Mouse (Mus musculus): ENCODE measurements around the gene Ank2.

Ank2 gene

DNA sequence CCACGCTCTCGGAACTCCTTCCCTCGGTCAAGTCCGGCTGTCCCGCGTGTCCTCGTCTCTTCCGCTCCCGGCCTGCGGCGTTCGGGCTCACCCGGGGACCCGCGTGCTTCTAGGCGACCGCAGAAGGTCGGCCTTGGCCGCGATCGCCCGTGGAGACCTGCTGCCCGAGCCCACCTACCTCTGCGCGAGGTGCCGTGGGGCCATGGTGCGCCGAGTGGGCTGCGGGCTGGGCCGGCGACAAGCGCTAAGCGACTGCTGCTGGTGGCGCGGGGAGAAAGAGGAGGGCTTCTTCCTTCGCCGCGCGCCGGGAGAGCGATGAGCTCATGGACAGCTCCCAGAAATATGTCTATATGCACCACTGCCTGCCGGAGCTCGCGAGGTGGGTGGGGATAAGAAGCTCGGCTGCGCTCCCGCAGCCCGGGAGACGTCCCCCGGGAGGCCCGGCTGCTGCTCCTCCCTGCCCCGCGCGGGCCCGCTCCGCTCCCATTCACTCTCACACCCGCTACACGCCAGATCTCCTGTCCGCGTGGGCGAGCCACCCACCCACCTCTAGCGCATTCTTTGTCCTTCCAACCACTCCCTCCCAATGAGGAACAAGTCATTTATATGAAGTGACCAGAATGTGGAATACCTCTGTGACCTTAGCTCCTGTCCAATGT lies at the start of gene Ank2:
Gene Ank2 (minus strand): TSS at position 609 of the 659 bp plus-strand sequence.
- DNase-seq (ENCODE audit: low spot score): peak; percentile 32

DNA sequence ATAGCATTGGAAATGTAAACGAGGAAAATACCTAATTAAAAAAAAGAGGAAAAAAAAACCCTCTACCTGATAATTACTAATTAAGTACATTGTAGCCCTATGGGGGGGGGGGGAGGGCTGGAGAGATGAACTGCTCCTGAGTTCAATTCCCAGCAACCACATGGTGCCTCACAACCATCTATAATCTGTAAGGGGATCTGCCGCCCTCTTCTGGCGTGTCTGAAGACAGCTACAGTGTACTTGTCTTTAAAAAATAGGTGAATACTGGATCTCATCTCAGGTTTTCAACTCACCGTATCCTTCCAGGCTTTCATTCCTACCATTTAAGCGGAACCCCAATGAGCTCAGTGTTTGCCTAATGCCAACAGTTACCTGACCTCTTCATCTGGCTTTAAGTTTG lies 48.7 kb upstream of the Ank2 start:
- DNase-seq (ENCODE audit: low spot score): no peak

DNA sequence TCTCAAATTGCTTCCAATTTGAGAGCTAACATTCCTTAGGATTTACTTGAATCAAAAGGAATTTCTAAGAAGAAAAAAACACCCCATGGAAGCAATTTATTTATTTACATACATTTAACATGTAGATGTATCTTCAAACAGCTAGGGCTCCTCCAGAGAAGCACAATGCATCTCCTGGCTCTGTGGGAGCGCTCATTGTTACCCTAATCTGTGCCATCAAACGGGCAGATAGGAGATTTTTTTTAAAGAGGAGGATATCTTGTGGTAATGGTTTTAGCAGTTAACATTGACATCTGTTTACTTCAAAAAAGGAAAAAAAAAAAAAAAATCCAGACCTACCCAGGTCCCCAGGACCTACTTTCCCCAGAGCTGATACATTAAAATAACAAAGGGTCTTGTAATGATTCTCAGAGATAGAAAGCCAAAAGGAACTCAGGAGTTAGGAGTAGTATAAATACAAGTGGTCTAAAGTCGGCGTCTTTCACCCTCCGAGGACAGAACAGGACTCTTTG lies 45.5 kb upstream of the Ank2 start:
- no peak for DNase-seq (ENCODE audit: low spot score)

DNA sequence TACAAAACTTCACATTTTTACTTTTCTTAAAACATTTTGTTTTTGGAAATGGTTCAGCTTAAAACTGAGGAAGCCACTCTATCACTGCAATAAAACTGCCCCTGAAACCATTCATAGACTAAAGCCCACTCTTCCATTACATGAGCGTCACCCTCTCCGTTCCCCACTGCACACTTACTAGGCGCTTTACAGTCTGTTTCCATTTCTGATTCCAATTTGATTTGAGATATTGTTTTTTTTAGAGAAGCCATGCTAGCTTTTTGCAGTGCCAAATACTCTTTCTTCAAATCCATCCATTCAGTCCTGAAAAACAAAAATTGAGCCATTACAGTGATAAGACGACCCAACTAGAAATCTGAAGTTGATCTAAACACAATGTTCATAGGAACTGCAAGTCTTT lies 44.8 kb upstream of the Ank2 start:
- no peak for DNase-seq (ENCODE audit: low spot score)

DNA sequence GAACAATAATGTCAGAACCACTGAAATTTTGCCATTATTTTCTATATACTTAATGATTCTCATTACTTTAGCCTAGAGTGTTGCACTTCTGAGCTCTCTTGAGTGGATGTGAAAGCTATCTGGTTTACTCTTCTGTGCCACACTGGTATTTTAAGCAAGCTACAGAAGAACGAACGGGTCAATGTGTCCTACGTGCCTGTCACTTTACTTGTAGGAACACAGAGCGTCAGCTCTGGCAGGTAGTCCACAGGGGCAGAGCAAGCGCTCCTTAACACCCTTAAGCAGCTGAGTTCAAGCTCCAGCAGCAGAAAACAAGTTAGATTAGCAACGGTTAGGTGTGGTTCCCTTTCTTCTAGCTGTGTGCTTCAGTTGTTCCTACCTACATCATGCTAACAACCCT lies 40.0 kb upstream of the Ank2 start:
- no peak for DNase-seq (ENCODE audit: low spot score)

DNA sequence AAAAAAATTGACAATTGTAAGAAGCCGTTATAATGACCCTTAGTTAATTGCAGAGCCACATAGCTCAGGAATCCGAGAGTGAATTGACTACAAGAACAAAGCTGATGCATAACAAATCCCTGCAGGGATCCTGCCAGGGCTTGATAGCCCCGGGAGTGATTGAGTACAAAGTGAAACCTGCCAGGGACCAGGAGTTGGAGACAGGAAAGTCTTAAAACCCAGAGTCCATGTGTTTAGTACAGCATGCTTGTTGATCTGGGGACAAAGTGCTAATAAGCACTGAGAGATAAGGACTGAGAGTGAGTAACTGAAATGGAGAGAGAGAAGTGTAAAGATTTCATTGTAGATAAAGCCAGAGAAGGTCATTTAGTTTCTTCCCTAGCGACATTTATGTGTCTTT lies 31.1 kb upstream of the Ank2 start:
- no peak for DNase-seq (ENCODE audit: low spot score)

DNA sequence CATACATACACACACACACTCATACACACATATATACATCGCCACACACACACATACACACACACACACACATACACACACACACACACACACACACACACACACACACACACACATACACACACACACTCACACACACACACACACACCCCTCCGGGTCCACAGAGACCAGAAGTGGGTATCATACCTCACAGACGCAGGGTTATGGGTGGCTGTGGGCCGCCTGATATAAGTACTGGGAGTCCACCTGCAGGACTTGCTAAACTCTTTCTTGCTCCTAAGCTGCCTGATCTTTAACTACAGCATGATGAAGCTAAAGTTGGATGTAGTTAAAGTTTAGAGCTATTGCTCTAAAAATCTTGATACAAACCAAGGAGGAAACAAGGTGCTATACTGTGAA lies 30.7 kb upstream of the Ank2 start:
- no peak for DNase-seq (ENCODE audit: low spot score)

DNA sequence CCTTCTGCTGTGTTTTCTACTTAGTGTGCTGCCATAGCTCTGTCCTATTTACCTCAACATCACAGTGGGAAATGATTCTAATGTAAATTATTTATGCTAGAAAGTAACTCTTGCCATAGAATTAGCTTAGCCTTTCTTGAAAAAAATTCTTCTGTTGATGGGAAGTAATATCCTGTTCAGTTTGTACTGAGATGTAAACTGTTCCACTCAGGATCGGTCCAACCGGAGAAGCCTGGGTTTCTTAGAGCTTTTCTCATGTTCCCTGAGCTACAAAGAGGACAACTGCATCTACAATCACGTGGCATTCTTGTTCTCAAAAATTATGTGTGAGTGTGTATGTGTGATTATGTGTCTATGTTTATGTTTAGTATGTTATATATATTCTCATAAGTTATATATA lies 30.1 kb upstream of the Ank2 start:
- no peak for DNase-seq (ENCODE audit: low spot score)

DNA sequence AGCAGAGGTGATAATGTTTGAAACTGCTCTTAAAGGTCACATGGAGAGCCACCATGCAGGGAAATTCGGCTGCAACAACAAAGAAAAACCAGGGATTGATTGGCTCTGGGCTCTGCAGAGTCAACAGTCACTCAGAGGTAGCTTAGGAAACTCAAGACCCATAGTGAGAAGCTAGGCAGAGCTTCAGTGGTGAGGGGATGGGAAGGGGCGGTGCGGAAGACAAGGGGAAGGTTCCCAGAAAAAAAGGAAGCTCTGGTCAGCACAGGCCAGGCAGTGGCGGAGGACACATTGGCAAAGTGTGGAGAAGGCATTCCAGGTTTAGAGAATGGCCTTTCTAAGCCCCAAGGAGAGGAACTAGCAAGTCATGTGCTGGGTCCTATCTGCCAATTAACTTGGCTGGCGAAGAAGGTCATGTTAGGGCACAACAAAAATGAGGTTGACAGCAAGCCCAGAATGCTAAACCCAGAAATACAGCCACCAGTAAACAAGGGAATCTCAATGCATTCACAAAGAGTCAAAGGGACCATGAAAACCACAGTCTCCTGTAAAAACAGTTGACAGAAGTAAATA lies 28.4 kb upstream of the Ank2 start:
- peak; percentile 9 for DNase-seq (ENCODE audit: low spot score)

DNA sequence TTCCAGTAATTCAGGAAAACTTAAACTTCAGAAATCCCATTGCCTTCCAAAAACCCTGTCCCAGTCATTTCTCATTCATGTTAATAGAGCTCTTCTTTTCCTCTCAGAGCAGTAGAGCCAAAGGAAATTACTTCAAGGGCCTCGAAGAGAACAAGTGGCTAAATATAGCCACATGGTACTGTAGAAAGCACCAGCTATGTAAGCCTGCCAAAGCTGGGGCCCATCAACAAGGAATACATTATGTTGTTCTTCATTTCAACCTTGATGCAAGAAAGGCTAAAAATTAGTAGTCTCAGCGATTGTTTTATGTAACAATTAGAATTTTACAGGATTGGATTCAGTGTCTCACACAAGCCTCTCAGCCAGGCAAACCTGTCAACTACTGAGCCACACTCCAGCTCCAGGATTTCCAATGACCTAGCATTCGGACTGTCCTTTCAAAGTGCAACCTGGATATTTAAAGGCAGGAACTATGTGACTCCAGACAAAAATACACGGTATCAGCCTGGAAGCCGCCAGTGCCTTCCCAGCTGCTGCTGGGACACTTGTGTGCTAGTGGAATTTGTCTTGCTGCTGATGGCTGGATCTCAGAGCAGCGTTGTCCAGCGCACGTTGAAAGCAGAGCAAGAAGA lies 26.2 kb upstream of the Ank2 start:
- no peak for DNase-seq (ENCODE audit: low spot score)

DNA sequence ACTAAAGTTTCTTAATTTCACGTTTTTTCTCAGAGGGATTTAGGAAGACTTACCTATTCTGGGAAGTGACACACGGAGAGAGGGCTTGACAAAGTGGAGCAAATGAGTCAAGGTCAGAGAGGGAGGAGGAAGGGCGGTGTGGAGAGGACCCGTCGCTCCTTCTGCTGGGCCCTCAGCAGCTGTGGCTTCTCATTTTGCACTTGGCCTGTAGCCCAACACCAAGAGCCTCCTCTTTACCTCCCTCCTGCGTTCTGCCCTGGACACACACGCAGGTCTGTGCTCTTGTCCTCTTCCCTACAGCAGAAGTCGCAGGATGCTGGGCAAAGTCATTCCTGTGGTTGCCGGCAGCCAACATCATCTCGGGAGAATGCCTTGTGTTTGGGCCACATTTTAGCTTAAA lies 22.0 kb upstream of the Ank2 start:
- DNase-seq (ENCODE audit: low spot score): no peak

DNA sequence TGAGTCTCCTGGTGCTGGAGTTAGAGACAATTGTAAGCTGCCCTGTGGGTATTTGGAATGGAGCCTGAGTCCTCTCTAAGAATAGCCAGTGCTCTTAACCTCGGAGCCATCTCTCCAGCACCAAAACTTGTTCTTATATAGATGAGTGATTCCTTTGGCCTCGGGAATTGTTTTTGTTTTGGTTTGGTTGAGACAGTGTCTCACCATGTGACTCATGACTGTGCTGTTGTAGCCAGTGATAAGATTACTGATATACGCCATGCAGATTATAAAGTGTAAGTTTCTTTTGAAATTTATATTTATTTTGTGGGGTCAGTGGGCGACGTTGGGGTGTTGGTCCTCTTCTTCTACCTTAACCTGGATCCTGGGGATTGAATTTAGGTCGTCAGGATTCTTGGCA lies 21.1 kb upstream of the Ank2 start:
- DNase-seq (ENCODE audit: low spot score): no peak

DNA sequence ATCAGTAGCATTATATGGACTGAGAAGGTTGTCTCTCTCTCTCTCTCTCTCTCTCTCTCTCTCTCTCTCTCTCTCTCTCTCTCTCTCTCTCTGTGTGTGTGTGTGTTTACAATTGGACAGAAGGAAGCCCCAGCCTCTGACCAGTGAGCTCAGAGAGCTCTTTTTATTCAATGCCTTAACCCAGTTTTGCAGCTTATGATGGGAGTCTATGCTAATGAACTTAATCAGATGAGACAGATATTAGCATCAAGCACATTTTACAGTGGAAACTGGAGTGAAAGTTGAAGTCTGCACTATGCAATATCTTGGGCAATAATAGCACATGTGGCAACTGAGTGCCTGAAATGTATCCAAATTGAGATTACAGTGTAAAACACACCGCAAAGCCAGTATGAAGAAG lies 16.1 kb upstream of the Ank2 start:
- DNase-seq (ENCODE audit: low spot score): no peak

DNA sequence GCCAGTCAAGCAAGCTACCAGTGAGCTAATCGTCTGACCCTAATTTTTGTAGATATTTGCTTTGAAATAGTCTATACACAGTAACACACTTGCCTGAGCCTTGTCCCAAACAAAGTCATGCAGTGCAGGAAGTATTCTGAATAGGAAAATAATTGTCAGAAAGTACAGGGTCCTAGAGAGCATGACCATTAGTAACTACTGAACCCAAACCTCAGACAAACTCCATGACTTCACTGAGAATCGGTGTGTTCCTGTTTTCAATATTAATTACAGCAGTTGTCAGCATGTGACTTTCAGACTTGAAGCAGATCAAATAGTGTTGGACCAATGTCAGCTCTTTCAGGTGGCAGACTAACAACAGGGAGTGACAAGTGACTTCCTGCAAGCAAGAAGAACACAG lies 14.5 kb upstream of the Ank2 start:
- no peak for DNase-seq (ENCODE audit: low spot score)

DNA sequence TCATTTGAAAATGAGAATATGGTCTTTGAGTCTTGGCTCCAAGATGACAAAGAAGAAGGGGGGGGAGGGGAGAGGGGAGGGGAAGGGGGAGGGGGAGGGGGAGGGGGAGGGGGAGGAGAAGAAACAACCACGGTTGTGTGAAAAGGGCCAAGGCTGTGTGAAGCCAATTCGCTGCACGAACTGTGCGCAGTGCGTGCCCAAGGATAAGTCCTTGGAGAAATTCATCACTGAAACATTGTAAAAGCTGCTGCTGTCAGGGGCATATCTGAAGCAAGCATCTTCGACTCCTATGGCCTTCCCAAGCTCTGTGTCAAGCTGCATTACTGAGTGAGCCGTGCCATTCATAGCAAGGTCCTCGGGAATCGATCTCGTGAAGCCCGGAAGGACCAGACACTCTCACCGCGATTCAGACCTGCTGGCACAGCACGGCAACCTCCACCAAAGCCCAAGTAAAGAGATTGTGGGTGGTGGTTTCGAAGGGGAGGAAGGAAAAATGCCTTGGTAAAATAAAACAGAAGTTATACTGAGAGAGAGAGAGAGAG lies 13.7 kb upstream of the Ank2 start:
- DNase-seq (ENCODE audit: low spot score): no peak

DNA sequence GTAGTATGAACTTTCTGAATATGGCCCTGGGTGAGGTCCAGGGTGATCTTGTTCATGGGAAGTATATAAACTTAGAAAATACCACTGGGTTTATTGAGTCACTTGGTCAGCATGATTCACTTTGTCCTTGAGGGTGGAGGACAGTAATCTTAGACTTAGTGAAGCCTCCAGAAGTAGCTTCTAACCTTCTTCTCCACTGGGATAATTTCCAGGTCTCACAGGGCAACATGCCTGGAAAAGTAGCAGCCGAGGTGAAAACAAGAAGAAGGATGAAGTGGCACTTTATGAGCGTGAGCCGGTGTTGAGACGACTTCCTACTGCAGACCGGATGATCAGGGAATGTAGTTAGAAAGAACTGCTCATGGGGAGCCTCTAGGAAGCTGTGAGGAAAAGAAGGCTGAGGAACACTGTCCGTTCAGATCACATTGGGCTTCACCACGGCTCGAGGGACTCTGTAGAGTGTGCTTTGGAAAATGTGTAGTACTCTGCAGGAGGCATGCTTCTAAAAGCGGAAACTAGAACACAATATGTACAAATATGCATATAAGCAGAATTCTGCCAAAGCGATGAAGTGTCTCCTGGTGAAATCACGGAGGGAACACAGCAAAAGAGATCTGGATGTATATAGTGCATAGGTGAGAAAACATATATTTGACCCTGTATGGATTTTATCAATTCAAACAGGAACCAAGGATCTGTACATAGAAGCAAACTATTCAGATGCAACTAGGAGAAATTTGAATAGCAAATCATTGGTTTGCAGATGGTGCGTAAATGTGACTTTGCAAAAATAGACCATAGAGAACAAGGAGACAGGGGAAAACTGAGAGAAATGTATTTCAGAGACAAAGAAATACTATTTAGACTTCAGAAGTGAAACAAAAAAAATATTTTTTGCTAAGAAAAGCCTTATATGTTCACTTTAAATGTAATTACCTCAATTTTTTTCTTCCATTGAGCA lies 12.9 kb upstream of the Ank2 start:
- DNase-seq (ENCODE audit: low spot score): no peak

DNA sequence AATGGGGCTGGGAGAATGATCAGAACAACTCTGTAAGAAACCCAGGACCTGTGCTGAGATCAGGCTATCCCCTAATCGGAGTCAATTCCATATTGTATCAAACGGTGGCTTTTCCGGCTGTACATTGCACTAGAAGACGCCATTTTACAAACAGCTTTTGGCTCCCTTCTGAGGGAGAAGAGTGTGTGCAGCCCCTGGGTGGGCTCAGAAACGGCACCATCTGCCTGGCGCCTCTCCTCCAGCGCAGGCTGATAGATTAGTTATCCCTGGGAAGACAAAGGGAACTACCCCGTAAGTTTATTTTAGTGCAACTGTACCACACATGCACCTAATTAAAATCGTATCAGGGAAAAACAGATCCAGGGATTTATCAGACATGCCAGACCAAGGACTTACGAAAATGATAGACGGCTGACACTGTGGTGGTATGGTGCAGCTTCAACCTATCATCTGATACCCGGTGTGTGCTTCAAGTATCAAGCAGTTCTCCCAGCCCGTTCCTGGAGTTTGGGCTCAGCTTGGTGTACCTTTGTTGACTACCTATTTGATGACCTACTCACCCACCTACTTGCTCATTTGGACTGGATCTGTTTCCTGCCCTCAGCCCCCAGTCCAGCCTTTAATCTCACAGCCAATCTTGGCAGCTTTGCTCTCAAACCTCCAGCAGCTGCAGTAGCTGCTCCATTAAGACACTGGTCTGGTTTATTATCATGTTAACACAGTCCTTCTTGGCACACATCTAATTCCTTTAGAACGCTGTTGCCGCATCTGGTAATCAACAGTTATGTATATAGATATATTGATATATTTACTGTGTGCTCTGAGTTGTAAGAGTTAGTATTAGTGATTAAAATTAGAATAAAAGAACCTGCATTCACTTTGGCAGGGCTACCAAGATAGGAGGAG lies 9.0 kb upstream of the Ank2 start:
- no peak for DNase-seq (ENCODE audit: low spot score)

DNA sequence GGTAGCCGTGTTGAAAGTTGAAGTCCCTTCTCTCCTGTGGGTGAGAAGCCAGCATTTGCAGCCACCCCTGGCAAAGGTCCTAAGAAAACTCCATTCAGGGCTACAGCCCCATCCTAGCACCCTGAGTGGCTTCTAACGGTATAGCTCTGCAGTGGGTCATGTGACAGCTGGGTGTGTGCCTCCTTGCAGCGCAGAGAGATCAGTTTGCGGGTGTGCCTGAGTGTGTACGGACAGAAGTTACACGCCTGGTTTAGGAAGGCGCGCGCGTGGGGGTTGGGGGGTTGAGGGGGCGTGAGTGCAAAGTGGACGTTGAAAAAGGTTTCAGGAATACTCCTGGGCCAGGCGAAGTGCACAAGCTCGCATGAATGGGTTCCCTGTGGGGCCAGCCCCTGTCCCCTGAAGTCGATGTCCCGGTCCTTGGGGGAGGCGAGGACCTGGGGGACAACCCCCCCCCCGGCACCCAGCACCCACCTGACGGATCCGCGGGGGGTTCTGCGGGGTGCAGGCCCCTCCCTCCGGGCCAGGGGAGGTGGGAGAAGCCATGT lies 881 bp downstream of the Ank2 start:
- DNase-seq (ENCODE audit: low spot score): no peak

DNA sequence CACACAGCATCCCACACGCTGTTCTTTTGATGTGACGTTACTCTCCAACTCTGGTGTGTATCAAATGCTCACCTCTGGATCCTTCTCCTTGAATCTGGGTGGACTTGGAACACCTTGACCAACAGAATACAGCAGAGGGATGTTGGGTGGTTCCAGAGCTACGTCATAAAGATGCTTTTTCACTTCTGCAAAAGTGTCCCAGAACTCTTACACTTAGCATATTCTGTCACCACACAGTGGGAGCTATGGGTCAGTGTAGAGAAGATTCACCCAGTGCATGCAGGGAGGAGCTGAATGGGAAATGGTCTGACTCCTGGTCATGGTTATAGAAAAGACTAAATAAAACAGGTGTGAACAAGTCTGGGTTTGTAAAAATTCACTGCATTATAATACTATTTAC lies 6.5 kb downstream of the Ank2 start:
- no peak for DNase-seq (ENCODE audit: low spot score)

DNA sequence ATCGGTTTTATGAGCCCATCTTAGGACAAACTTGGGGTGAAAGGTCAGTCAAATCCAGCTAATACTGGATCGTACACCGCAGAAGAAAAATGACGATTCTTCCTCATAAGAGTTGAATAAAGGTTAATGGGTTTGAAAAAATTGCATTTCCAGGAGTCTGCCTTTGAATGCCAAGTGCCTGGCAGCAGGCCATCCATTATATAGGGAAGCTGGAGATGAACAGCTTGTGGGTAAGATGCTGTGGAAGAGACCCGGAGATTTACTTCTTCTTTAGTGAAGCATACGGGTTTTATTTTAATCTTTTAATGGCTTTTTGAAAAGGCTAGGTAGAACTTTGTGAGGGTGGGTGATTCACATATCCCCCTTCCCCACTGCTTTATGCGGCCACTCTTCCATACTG lies 11.8 kb downstream of the Ank2 start:
- no peak for DNase-seq (ENCODE audit: low spot score)

DNA sequence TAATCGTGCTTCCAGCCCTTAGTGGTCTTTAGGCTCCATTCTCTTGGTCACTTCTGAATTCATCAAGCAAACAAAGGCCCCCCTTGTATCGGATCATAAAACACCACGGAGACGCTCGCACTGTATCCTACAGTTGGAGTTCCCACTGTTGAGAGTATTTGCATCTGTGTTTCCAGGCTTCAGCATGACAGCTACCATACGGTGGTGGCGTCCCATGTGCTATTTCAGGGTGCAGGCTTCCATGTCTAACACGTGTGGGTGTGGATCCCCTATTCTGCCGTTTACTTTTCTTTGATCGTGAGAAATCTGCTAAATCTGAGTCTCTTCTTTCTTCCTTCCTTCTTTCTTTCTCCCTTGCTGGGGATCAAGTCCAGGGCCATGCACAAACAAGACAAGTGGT lies 14.0 kb downstream of the Ank2 start:
- DNase-seq (ENCODE audit: low spot score): peak; percentile 33

All from left cerebral cortex, adult 11 months (tissue).